Mouse (Mus musculus) lung, embryonic 16.5 days (tissue): ENCODE measurements around the gene Gpr149. TPM values are rescaled to one million over a fixed set of nuclear protein-coding genes. Genes with fewer than 3 reads are reported as not detected.

Experiments used
- polyA plus RNA-seq: library from polyadenylated mRNA; unstranded; fragments of >200 nt; fragmentation: Nextera tagmentation; extraction: Ambion mirVana; gene quantifications from 2 replicates; pipeline ENCODE4 v1.2.1, GENCODE M21; 2015

Gene Gpr149
- polyA plus RNA-seq, 1 experiment from 2014 or later: 0.13 TPM

Other genes with a start within 250 kb of the Gpr149 start
- 16.0 and 18.6 TPM in 2 replicates for gene Dhx36, start 98.1 kb downstream of the Gpr149 start, polyA plus RNA-seq